Mouse (Mus musculus): Measurements from ENCODE around the gene Prss36.

Gene Prss36

GRCm38 (mm10) chr7:127935028-127935722, 11.3 kb downstream of the Prss36 start:
- 5% methylated on average over 32 of the region's 32 CpGs for WGBS

GRCm38 (mm10) chr7:127934075-127934474, 12.4 kb downstream of the Prss36 start:
- 89% methylated on average over 5 of the region's 5 CpGs for WGBS

GRCm38 (mm10) chr7:127932273-127933031, 14.1 kb downstream of the Prss36 start:
- WGBS = 63% methylated on average over 13 of the region's 13 CpGs

- 59% methylated on average over 13 of the region's 13 CpGs for WGBS
Measured at GRCm38 (mm10) chr7:127931351-127932135, 15.0 kb downstream of the Prss36 start.

- 81% methylated on average over 5 of the region's 5 CpGs for WGBS
Measured at GRCm38 (mm10) chr7:127930636-127931035, 15.9 kb downstream of the Prss36 start.

GRCm38 (mm10) chr7:127929923-127930322, 16.6 kb downstream of the Prss36 start, which contains the start of gene Prss8:
Prss8 (minus strand) TSS chr7:127930104.
- 35% methylated on average over 6 of the region's 6 CpGs for WGBS

GRCm38 (mm10) chr7:127928596-127928995, 17.9 kb downstream of the Prss36 start:
- WGBS = 64% methylated on average over 5 of the region's 5 CpGs

- 86% methylated on average over 11 of the region's 11 CpGs for WGBS
Measured at GRCm38 (mm10) chr7:127927726-127928125, 18.8 kb downstream of the Prss36 start.

- WGBS = 88% methylated on average over 11 of the region's 11 CpGs
Measured at GRCm38 (mm10) chr7:127926846-127927245, 19.7 kb downstream of the Prss36 start.

GRCm38 (mm10) chr7:127926066-127926465, 20.5 kb downstream of the Prss36 start:
- 90% methylated on average over 8 of the region's 8 CpGs for WGBS

GRCm38 (mm10) chr7:127925252-127925651, 21.3 kb downstream of the Prss36 start:
- 72% methylated on average over 5 of the region's 5 CpGs for WGBS

- 84% methylated on average over 5 of the region's 5 CpGs for WGBS
Measured at GRCm38 (mm10) chr7:127923714-127924113, 22.8 kb downstream of the Prss36 start.

GRCm38 (mm10) chr7:127922451-127923275, 23.9 kb downstream of the Prss36 start:
- 60% methylated on average over 6 of the region's 6 CpGs for WGBS

GRCm38 (mm10) chr7:127921516-127921915, 25.0 kb downstream of the Prss36 start:
- 66% methylated on average over 8 of the region's 8 CpGs for WGBS

- WGBS = 71% methylated on average over 7 of the region's 7 CpGs
Measured at GRCm38 (mm10) chr7:127919290-127919689, 27.2 kb downstream of the Prss36 start.

- WGBS = 49% methylated on average over 3 of the region's 3 CpGs
Measured at GRCm38 (mm10) chr7:127918203-127918602, 28.3 kb downstream of the Prss36 start.

GRCm38 (mm10) chr7:127915293-127915692, 31.2 kb downstream of the Prss36 start:
- 90% methylated on average over 12 of the region's 12 CpGs for WGBS

- 8% methylated on average over 4 of the region's 4 CpGs for WGBS
Measured at GRCm38 (mm10) chr7:127912938-127913337, 33.6 kb downstream of the Prss36 start.

- under 1% methylated on average over 40 of the region's 40 CpGs for WGBS
Measured at GRCm38 (mm10) chr7:127912190-127912871, 34.2 kb downstream of the Prss36 start, which contains the start of gene Kat8. Kat8 (plus strand) TSS chr7:127912516.

- 84% methylated on average over 4 of the region's 4 CpGs for WGBS
Measured at GRCm38 (mm10) chr7:127908656-127909055, 37.9 kb downstream of the Prss36 start.

GRCm38 (mm10) chr7:127907939-127908338, 38.6 kb downstream of the Prss36 start:
- 96% methylated on average over 12 of the region's 12 CpGs for WGBS

All from cerebral cortex, adult 2 months (tissue).